Mouse (Mus musculus) lung, embryonic 16.5 days (tissue): ENCODE data around the gene Bcat2. TPM values are rescaled to one million over a fixed set of nuclear protein-coding genes. Genes with fewer than 3 reads are reported as not detected.

Experiments used
- ATAC-seq: fragments of 200-750 bp; cut with Nextera tagmentation; 2 replicates; pipeline ENCODE4 v1.8.0; 2017; ENCODE audit warnings: low read depth, mild to moderate bottlenecking, moderate library complexity
- H3K27ac ChIP-seq: fragments of 300-500 bp; sonication (generic); 2 replicates; pipeline ENCODE4 v1.5.1; 2014; ENCODE audit warnings: mild to moderate bottlenecking, control low read depth, low read length
- H3K27me3 ChIP-seq: fragments of 300-500 bp; sonication (generic); 2 replicates; pipeline ENCODE4 v1.6.1; 2014; ENCODE audit warnings: low read depth, low read length, mixed read lengths; ENCODE audit not compliant: control insufficient read depth, insufficient read depth
- H3K36me3 ChIP-seq: fragments of 300-500 bp; sonication (generic); 2 replicates; pipeline ENCODE4 v1.6.1; 2014; ENCODE audit warnings: low read length; ENCODE audit not compliant: control insufficient read depth, insufficient read depth
- H3K4me1 ChIP-seq: fragments of 300-500 bp; sonication (generic); replicated peaks from 2 replicates; pipeline ENCODE4 v1.6.1; 2014; ENCODE audit warnings: low read length, mixed read lengths; ENCODE audit not compliant: control insufficient read depth, insufficient read depth
- H3K4me2 ChIP-seq: fragments of 300-500 bp; sonication (generic); 2 replicates; pipeline ENCODE4 v1.6.1; 2014; ENCODE audit warnings: low read depth, low read length, control low read depth
- H3K4me3 ChIP-seq: fragments of 300-500 bp; sonication (generic); 2 replicates; pipeline ENCODE4 v1.5.1; 2014; ENCODE audit warnings: mild to moderate bottlenecking, low read length, control low read depth
- H3K9ac ChIP-seq: fragments of 300-500 bp; sonication (generic); 2 replicates; pipeline ENCODE4 v1.6.1; 2014; ENCODE audit warnings: low read length, control low read depth
- H3K9me3 ChIP-seq: fragments of 300-500 bp; sonication (generic); 2 replicates; pipeline ENCODE4 v1.6.1; 2016; ENCODE audit warnings: low read length; ENCODE audit not compliant: control insufficient read depth
- WGBS: fragments of 180-500 bp; shearing (Covaris S2); extraction: QIAGEN DNeasy Blood & Tissue Kit; methylation state at CpG from one replicate; pipeline ENCODE4 v1.1.7; 2014; 5-methylcytosine and 5-hydroxymethylcytosine counted together
- polyA plus RNA-seq: library from polyadenylated mRNA; unstranded; fragments of >200 nt; fragmentation: Nextera tagmentation; extraction: Ambion mirVana; gene quantifications from 2 replicates; pipeline ENCODE4 v1.2.1, GENCODE M21; 2015

Bcat2 gene
- polyA plus RNA-seq, 1 experiment from 2014 or later: 60.0 TPM

DNA sequence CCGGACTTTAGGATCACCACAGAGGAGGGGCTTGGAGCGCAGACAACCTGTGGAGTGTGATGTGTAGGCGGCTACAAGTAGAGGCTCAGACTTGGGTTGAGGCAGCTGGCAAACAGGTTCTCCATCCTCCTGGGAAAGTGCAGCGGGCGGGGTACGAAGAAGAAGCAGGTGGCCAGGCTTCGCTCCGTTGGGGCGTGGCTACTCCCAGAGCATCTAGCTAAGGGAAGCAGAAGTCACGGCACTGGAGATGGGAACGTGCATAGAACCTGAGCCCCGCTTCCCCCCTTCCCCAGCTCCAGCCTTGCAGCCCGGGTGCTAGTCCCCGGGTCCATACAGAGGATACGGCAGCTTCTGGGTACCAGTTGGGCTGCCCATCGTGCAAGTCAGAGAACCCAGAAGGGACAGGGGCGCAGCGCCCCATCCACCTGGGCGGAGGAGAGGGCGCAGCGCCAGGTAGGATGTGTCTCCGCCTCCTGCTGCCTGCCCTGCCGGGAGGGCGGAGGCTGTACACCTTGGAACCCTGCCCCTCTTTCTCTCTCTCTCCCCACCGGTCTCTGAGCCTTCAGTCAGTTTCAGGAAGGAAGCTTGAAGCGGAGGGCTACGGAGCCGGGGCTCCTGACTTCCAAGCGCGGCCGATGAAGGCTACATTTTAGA, 47.2 kb downstream of the Bcat2 start, which contains the start of gene Fut1:
Gene Fut1, plus strand, starts transcription at position 248 of the 654 bp plus-strand sequence.
- H3K9me3 ChIP-seq: no peaks in the 10 kb centered on the region
- WGBS: 5% methylated on average over 31 of the region's 31 CpGs
- H3K4me3 ChIP-seq: peak within 1 kb of the TSS; percentile 30
- H3K4me2 ChIP-seq: peak within 1 kb of the TSS; percentile 51
- peak within 1 kb of the TSS; percentile 54; the same call in 1 of the 2 replicates for H3K9ac ChIP-seq
- peaks cover 16% of the 10 kb centered on the region; the same call in 1 of the 2 replicates for H3K27me3 ChIP-seq
- peak; percentile 71 for ATAC-seq
- no peaks in the 10 kb centered on the region; the same call in 1 of the 2 replicates for H3K4me1 ChIP-seq
- H3K36me3 ChIP-seq: no peaks in the 10 kb centered on the region
- no peak within 1 kb of the TSS; the same call in 1 of the 2 replicates for H3K27ac ChIP-seq

DNA sequence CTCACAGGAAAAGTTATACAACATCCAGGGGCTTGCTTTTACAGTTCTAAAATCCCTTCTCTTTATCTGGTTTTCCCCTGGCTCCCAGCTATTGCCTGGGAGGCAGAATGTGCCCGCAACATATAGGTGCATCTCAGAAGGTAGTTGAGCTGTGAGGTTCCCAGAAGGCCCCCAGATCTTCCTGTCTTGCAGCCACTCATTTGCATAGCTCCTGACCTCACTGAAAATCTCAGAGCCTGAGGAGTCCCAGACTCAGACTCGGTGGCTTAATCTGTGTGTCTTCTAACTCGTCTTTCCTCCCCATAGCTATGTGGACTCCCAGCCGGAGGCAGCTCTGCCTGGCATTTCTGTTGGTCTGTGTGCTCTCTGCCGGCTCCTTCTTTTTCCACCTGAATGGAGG, 48.4 kb downstream of the Bcat2 start:
- no peaks in the 10 kb centered on the region; the same call in 1 of the 2 replicates for H3K4me1 ChIP-seq
- ATAC-seq: no peak
- no peak overlapping the region for H3K27ac ChIP-seq
- no peaks in the 10 kb centered on the region for H3K9me3 ChIP-seq
- peaks cover 16% of the 10 kb centered on the region; the same call in 1 of the 2 replicates for H3K27me3 ChIP-seq
- WGBS: 81% methylated on average over 5 of the region's 5 CpGs
- no peak overlapping the region for H3K9ac ChIP-seq
- no peaks in the 10 kb centered on the region for H3K36me3 ChIP-seq
- no peak overlapping the region for H3K4me2 ChIP-seq
- no peak overlapping the region for H3K4me3 ChIP-seq

DNA sequence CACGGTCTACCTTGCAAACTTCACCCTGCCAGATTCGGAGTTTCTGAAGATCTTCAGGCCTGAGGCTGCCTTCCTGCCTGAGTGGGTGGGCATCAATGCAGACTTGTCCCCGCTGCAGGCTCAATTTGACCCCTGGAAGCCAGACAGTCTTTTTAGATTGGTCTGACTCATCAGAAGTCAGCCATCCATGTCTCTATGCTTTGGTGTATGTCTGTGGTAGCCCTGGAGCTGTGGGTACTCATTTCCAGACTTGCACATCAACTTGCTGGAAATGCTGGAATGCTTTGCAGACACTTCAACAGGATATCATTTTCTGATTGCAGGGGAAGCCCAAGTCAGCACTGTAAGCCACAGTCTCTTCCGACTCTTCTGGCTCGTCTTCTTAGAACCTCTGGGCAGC, 49.6 kb downstream of the Bcat2 start:
- Histone ChIP-seq H3K9me3 (no peaks in the 10 kb centered on the region), H3K27me3 (peaks cover 16% of the 10 kb centered on the region; the same call in 1 of the 2 replicates), H3K36me3 (no peaks in the 10 kb centered on the region), H3K9ac (no peak overlapping the region), H3K4me3 (no peak overlapping the region), H3K27ac (no peak overlapping the region), H3K4me2 (no peak overlapping the region), H3K4me1 (no peaks in the 10 kb centered on the region; the same call in 1 of the 2 replicates)
- ATAC-seq: no peak
- WGBS: 82% methylated on average over 5 of the region's 5 CpGs

DNA sequence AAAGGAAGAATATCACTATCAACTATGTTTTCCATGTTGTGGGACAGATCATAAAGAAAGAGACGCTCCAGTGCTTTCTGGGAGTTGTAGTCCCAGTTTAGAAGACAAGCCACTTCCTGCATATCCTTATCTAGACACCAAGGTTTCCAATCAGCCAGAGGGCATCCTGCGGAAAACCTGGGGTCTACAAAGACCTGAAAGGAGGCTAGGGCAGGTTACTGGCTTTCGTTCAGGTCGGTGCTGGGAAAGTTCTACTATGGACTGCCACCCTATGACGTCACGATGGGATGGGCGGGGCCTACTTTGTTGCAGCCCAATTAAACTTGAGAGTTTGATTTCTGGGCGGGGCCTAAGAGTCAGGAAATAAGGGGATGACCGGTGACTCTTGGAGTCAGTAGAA, 51.5 kb downstream of the Bcat2 start, which contains the start of gene Izumo1:
Gene Izumo1, plus strand, starts transcription at position 369 of the 400 bp plus-strand sequence.
- Histone ChIP-seq H3K36me3 (no peaks in the 10 kb centered on the region), H3K9ac (no peak within 1 kb of the TSS), H3K9me3 (no peaks in the 10 kb centered on the region), H3K4me3 (peak within 1 kb of the TSS; percentile 4; the same call in 1 of the 2 replicates), H3K27ac (no peak within 1 kb of the TSS), H3K4me2 (no peak within 1 kb of the TSS), H3K4me1 (no peaks in the 10 kb centered on the region; the same call in 1 of the 2 replicates), H3K27me3 (peaks cover 12% of the 10 kb centered on the region; the same call in 1 of the 2 replicates)
- ATAC-seq: no peak
- WGBS: 32% methylated on average over 9 of the region's 9 CpGs

DNA sequence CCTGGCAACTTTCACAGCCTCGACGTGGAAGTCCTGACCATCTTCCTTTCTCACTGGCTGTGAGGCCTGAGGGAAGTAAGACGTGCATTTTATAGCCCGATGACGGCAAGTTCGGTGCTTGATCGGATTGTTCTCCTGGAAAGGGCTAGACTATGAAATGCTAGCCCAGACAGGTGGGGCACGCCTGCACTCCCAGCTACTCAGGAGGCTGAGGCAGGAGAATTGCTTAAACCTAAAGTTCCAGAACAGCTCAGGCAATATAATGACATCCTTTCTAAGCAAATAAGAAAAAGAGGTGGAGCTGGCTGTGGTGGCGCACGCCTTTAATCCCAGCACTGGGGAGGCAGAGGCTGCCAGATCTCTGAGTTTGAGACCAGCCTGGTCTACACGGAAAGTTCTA, 53.6 kb downstream of the Bcat2 start:
- no peak overlapping the region for H3K4me2 ChIP-seq
- peaks cover 9% of the 10 kb centered on the region; the same call in 1 of the 2 replicates for H3K27me3 ChIP-seq
- 94% methylated on average over 11 of the region's 11 CpGs for WGBS
- H3K36me3 ChIP-seq: no peaks in the 10 kb centered on the region
- H3K4me1 ChIP-seq: peaks cover 3% of the 10 kb centered on the region; the same call in 1 of the 2 replicates
- ATAC-seq: no peak
- no peak overlapping the region for H3K4me3 ChIP-seq
- H3K27ac ChIP-seq: no peak overlapping the region
- H3K9ac ChIP-seq: no peak overlapping the region
- no peaks in the 10 kb centered on the region for H3K9me3 ChIP-seq

DNA sequence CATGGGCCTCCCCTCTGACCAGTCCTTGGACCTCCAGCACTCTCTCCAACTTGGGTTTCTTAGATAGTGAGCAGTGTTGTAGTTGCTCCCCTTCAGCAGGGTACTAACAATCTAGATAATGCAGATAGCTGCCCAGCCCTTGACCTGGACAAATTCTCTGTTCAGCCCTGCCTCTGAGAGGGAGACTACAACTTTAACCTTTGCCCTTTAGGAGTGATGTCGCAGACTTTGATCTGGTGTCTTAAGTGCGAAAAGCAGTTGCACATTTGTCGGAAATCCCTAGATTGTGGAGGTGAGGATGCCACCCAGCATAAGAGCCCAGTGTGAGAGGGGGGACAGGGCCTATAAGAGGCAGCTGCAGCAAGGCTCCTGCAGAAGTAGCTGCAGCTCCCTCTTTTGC, 54.8 kb downstream of the Bcat2 start:
- Histone ChIP-seq H3K36me3 (no peaks in the 10 kb centered on the region), H3K9ac (no peak overlapping the region), H3K4me2 (no peak overlapping the region), H3K27ac (no peak overlapping the region), H3K4me3 (no peak overlapping the region), H3K27me3 (peaks cover 9% of the 10 kb centered on the region; the same call in 1 of the 2 replicates), H3K9me3 (no peaks in the 10 kb centered on the region), H3K4me1 (peaks cover 4% of the 10 kb centered on the region; the same call in 1 of the 2 replicates)
- 50% methylated on average over 3 of the region's 3 CpGs for WGBS
- no peak for ATAC-seq

DNA sequence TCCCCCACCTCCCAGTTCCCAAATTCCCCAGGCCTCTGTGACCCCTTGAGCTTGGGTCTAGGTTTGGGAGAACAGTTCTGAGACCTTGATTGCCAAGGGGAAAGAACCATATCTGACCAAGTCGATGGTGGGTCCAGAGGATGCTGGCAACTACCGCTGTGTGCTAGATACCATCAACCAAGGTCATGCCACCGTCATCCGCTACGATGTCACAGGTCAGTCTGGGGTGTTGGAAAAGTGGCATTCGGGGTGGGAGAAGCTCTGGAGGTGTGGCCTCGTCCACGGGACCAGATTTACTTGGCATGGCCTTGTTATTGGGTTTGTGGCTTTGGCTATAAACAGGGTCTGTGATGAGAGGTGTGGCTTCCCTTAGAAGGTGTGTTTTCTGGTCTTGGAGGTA, 55.5 kb downstream of the Bcat2 start:
- H3K4me1 ChIP-seq: peaks cover 4% of the 10 kb centered on the region; the same call in 1 of the 2 replicates
- no peak overlapping the region for H3K27ac ChIP-seq
- H3K36me3 ChIP-seq: no peaks in the 10 kb centered on the region
- WGBS: 85% methylated on average over 8 of the region's 8 CpGs
- no peak overlapping the region for H3K9ac ChIP-seq
- H3K4me3 ChIP-seq: no peak overlapping the region
- ATAC-seq: no peak
- no peak overlapping the region for H3K4me2 ChIP-seq
- H3K9me3 ChIP-seq: no peaks in the 10 kb centered on the region
- H3K27me3 ChIP-seq: peaks cover 9% of the 10 kb centered on the region; the same call in 1 of the 2 replicates

DNA sequence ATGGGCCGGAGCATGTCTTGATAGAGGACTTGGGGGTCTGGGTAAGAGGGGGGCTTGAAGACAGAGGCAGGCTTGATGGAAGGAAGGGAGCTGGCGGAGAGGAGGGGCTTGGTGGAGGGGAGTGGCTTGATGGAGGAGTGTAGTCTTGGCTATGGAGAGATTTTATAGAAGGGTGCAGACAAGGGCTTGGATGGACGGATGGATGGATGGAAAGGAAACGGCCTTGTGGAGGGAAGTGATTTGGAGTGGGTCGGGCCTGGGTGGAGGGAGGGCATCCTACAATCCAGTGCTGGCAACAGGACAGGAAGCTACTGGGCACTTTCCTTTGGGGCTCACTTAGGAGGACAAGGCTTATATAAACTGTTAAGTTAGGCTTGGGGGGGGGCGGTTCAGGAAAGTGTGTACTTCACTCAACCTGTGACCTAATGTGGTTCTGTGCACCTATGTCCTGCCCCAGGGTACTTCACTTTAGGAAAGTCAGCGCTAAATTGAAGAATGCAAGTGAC, 56.7 kb downstream of the Bcat2 start:
- no peaks in the 10 kb centered on the region for H3K9me3 ChIP-seq

DNA sequence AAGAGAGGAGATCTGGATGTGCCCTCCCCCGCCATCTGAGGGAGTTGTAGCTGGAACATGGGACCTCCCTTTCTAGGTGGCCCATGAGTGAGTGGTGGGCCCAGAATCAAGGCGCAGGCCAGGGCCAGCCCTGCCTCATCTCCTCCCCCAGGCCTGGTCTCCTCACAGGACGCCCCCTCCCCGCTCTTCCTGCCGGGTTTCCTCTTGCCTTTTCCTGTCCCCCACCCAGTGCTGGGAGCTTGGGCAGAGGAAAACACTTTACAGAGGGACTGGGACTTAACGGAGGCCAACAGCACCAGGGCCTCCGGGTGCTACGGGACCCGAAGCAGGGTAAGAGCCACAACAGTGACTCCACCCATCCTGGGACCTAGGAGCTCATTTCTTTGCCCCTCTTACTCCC, 57.3 kb downstream of the Bcat2 start, which contains the start of gene Rasip1:
Gene Rasip1, plus strand, starts transcription at position 228 of the 400 bp plus-strand sequence.
- Histone ChIP-seq H3K4me2 (peak within 1 kb of the TSS; percentile 98), H3K9me3 (no peaks in the 10 kb centered on the region), H3K4me3 (peak within 1 kb of the TSS; percentile 63), H3K27me3 (peaks cover 9% of the 10 kb centered on the region; the same call in 1 of the 2 replicates), H3K9ac (peak within 1 kb of the TSS; percentile 80), H3K36me3 (no peaks in the 10 kb centered on the region), H3K27ac (peak within 1 kb of the TSS; percentile 74), H3K4me1 (peaks cover 6% of the 10 kb centered on the region)
- 64% methylated on average over 9 of the region's 9 CpGs for WGBS
- peak; percentile 63 for ATAC-seq

More for the DNA sequence above, 56.7 kb downstream of the Bcat2 start:
- peak overlapping the region; percentile 74 for H3K27ac ChIP-seq
- 75% methylated on average over 7 of the region's 7 CpGs for WGBS
- H3K27me3 ChIP-seq: peaks cover 9% of the 10 kb centered on the region; the same call in 1 of the 2 replicates
- H3K4me1 ChIP-seq: peaks cover 4% of the 10 kb centered on the region; the same call in 1 of the 2 replicates
- 0 out of 2 replicates have a peak overlapping the region, but pooled peaks have one; percentile 6 for H3K4me3 ChIP-seq
- no peak for ATAC-seq
- H3K4me2 ChIP-seq: 0 out of 2 replicates have a peak overlapping the region, but pooled peaks have one; percentile 4
- H3K9ac ChIP-seq: peak overlapping the region; percentile 24; the same call in 1 of the 2 replicates
- no peaks in the 10 kb centered on the region for H3K36me3 ChIP-seq
